23 mouse cellular contexts compared by ENCODE assay signal in the genomic region with DNA sequence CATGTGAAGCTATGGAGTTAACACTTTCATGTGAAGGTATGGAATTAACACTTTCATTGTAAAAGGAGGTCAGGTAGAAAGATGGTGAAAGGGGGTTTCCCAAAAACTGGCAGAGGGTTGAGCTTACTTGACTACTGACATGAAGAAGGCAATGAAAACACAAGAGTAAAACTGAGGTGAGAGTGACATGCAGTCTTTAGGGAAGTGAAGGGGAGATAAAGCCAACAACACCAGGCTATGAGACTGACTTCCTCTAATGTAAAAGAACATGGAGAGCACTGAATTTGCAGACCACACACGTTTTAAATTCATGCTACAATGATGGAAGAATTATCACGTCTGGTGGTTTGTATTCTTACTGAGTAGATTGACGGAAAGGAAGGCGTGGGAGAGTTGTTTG.
DNase-seq lines count a peak whose midpoint lies in the region; ATAC-seq and TF ChIP-seq lines count a peak whose summit lies in the region.
"Had no signal": no experiment of that assay in that cellular context is flagged by ENCODE, and none has a peak within 500 bp of the region (broad histone marks: within the 10 kb centered on the region; RNA-seq: fewer than 3 reads in every experiment).

No protein-coding gene starts in this region.

- no peak overlapping the region for H3K4me3 ChIP-seq in midbrain, embryonic 11.5 days (ENCODE audit: low read depth, low read length)
- H3K4me3 ChIP-seq in midbrain, embryonic 16.5 days (ENCODE audit: low read depth, low read length) = no peak overlapping the region
- no peak overlapping the region for H3K4me3 ChIP-seq in MEL (ENCODE audit: control insufficient read depth in 1 of 2, insufficient read depth in 1 of 2, low read depth in 2 of 2, low read length in 2 of 2)

- no peaks in the 10 kb centered on the region for H3K9me3 ChIP-seq in midbrain, embryonic 11.5 days (ENCODE audit: control insufficient read depth, low read length)
- H3K9me3 ChIP-seq in midbrain, embryonic 16.5 days (replicated peaks; ENCODE audit: control insufficient read depth, low read length, poor library complexity, severe bottlenecking) = no peaks in the 10 kb centered on the region
- H3K9me3 ChIP-seq in MEL (replicated peaks; ENCODE audit: insufficient read depth, low read length) = no peaks in the 10 kb centered on the region

- no peak for TF ChIP-seq POLR2A in MEL (IDR thresholded peaks at IDR 0.05; ENCODE audit: control insufficient read depth in 1 of 2, insufficient read depth in 1 of 2, low read depth in 1 of 2, low read length in 2 of 2, poor library complexity in 1 of 2)

- H3K4me1 ChIP-seq in midbrain, embryonic 11.5 days (ENCODE audit: control insufficient read depth, insufficient read depth, low read length) = no peaks in the 10 kb centered on the region
- H3K4me1 ChIP-seq in midbrain, embryonic 16.5 days (ENCODE audit: control insufficient read depth, insufficient read depth, low read length) = peaks cover 3% of the 10 kb centered on the region; the same call in 1 of the 2 replicates
- no peaks in the 10 kb centered on the region for H3K4me1 ChIP-seq in MEL (ENCODE audit: control insufficient read depth in 1 of 2, insufficient read depth in 2 of 2, low read length in 2 of 2)

- H3K27ac ChIP-seq in midbrain, embryonic 11.5 days (ENCODE audit: low read depth, low read length) = no peak overlapping the region
- H3K27ac ChIP-seq in midbrain, embryonic 16.5 days (ENCODE audit: low read length) = no peak overlapping the region
- no peak overlapping the region for H3K27ac ChIP-seq in MEL (ENCODE audit: control insufficient read depth, low read depth, low read length)

- H3K9ac ChIP-seq in midbrain, embryonic 11.5 days (ENCODE audit: low read length) = no peak overlapping the region
- H3K9ac ChIP-seq in midbrain, embryonic 16.5 days (ENCODE audit: low read depth, low read length) = no peak overlapping the region
- H3K9ac ChIP-seq in MEL (ENCODE audit: control insufficient read depth, low read depth, low read length, poor library complexity, severe bottlenecking) = no peak overlapping the region

- no peak for TF ChIP-seq CTCF in MEL (IDR thresholded peaks at IDR 0.05 in 2 of 3, conservative IDR thresholded peaks at IDR 0.05 in 1 of 3; ENCODE audit: control insufficient read depth in 1 of 3, insufficient read depth in 1 of 3, low read depth in 2 of 3, low read length in 3 of 3, poor library complexity in 1 of 3, severe bottlenecking in 1 of 3)

- H3K27me3 ChIP-seq in midbrain, embryonic 11.5 days (ENCODE audit: control insufficient read depth, insufficient read depth, low read length) = no peaks in the 10 kb centered on the region
- H3K27me3 ChIP-seq in midbrain, embryonic 16.5 days (ENCODE audit: control insufficient read depth, insufficient read depth, low read depth, low read length) = no peaks in the 10 kb centered on the region
- H3K27me3 ChIP-seq in MEL (ENCODE audit: control insufficient read depth in 1 of 2, insufficient read depth in 2 of 2, low read length in 2 of 2) = no peaks in the 10 kb centered on the region
- H3K27me3 ChIP-seq: CH12.LX, Patski had no signal

- H3K36me3 ChIP-seq in midbrain, embryonic 11.5 days (ENCODE audit: control insufficient read depth, insufficient read depth, low read length) = no peaks in the 10 kb centered on the region
- no peaks in the 10 kb centered on the region for H3K36me3 ChIP-seq in midbrain, embryonic 16.5 days (ENCODE audit: control insufficient read depth, insufficient read depth, low read length)
- H3K36me3 ChIP-seq in MEL (ENCODE audit: control insufficient read depth in 1 of 2, insufficient read depth in 2 of 2, low read length in 2 of 2) = no peaks in the 10 kb centered on the region
- H3K36me3 ChIP-seq: G1E had no signal

- TF ChIP-seq EP300 in MEL (IDR thresholded peaks at IDR 0.05; ENCODE audit: low read depth in 1 of 2, low read length in 2 of 2) = no peak

- H3K4me2 ChIP-seq in midbrain, embryonic 11.5 days = no peak overlapping the region
- H3K4me2 ChIP-seq in midbrain, embryonic 16.5 days (ENCODE audit: low read length) = no peak overlapping the region

- peak; percentile 60 for DNase-seq in midbrain, embryonic 11.5 days (ENCODE audit: low spot score, missing footprints)
- DNase-seq in MEL (ENCODE audit: low read depth, low spot score) (peak; percentile 2), MEL-GATA-1-ER (ENCODE audit: extremely low read depth, low read depth) (peak; percentile 58)
- DNase-seq in kidney, adult 9 months = no peak
- no peak for DNase-seq in ovary, postnatal 36 days (ENCODE audit: low spot score)
- DNase-seq: adrenal gland, adult 2 months; adrenal gland, adult 8-10 months; adrenal gland, postnatal 10 days; adrenal gland, postnatal 14 days; adrenal gland, postnatal 25 days; adrenal gland, postnatal 36 days; B cell, adult 2 months; cerebellum, adult 11 months; cerebellum, adult 11-12 months; cerebellum, adult 18-20 months; cerebellum, adult 2 months; cerebellum, adult 8-10 months had no signal

- 59% methylated on average over 4 of the region's 4 CpGs for WGBS in midbrain, embryonic 11.5 days
- 60% methylated on average over 4 of the region's 4 CpGs for WGBS in midbrain, embryonic 16.5 days

- H3K79me2 ChIP-seq in MEL (ENCODE audit: control insufficient read depth, insufficient read depth, low read length, poor library complexity) = no peaks in the 10 kb centered on the region

- no peak for TF ChIP-seq RAD21 in MEL (IDR thresholded peaks at IDR 0.05; ENCODE audit: low read depth, low read length)

- no peak for ATAC-seq in midbrain, embryonic 11.5 days (ENCODE audit: low FRiP score)
- ATAC-seq in midbrain, embryonic 16.5 days = no peak
- ATAC-seq: activated CD4-positive, CD25-positive, alpha-beta regulatory T cell, adult 4 months; CD4-positive, CD25-positive, alpha-beta regulatory T cell, adult 4 months; Patski had no signal

TF ChIP-seq in MEL, 35 proteins besides CTCF, POLR2A, EP300 and RAD21:
- TF ChIP-seq POLR2AphosphoS5 (IDR thresholded peaks at IDR 0.05; ENCODE audit: borderline replicate concordance, low read depth, low read length) = no peak
- no peak for TF ChIP-seq UBTF (IDR thresholded peaks at IDR 0.05; ENCODE audit: borderline replicate concordance, insufficient read depth, low read depth, low read length)
- TF ChIP-seq MAZ (IDR thresholded peaks at IDR 0.05; ENCODE audit: low read depth, low read length) = no peak
- no peak for TF ChIP-seq MAFK (IDR thresholded peaks at IDR 0.05; ENCODE audit: borderline replicate concordance, low read depth, low read length)
- no peak for TF ChIP-seq ZC3H11A (IDR thresholded peaks at IDR 0.05; ENCODE audit: low read depth, low read length)
- TF ChIP-seq RCOR1 (IDR thresholded peaks at IDR 0.05; ENCODE audit: low read depth, low read length) = no peak
- no peak for TF ChIP-seq MYC (IDR thresholded peaks at IDR 0.05; ENCODE audit: low read depth, low read length)
- TF ChIP-seq MXI1 (IDR thresholded peaks at IDR 0.05; ENCODE audit: low read depth, low read length) = no peak

Comparison
In these comparisons a context has a peak if more than half of its experiments do, and no peak if none do; other contexts are left out.
1. DNase-seq: peak in midbrain, embryonic 11.5 days (single experiment), MEL (single experiment) and MEL-GATA-1-ER (single experiment); none in kidney, adult 9 months (single experiment) and ovary, postnatal 36 days (single experiment).